Mouse (Mus musculus) ES-E14 (cell line): ENCODE data around the gene Gm9821. TPM values are rescaled to one million over a fixed set of nuclear protein-coding genes. Genes with fewer than 3 reads are reported as not detected.

Source experiments
- DNase-seq: peaks from one replicate; pipeline ENCODE4 v3.0.0-alpha.2; 2013; ENCODE audit warnings: low read depth, low spot score
- H3K27ac ChIP-seq: 2 replicates; pipeline ENCODE4 v1.5.1; 2012; ENCODE audit warnings: low read depth, mild to moderate bottlenecking, low read length, moderate library complexity, mixed read lengths; ENCODE audit not compliant: poor library complexity, insufficient read depth, severe bottlenecking
- H3K36me3 ChIP-seq: 2 replicates; pipeline ENCODE4 v1.6.1; 2012; ENCODE audit warnings: mild to moderate bottlenecking, low read length, moderate library complexity, mixed read lengths; ENCODE audit not compliant: control insufficient read depth, poor library complexity, insufficient read depth, severe bottlenecking
- H3K4me1 ChIP-seq, 2 experiments: fragments of 150-350 bp in 1 of 2; sonication (generic) in 1 of 2; 2 replicates each; pipeline ENCODE4 v1.6.1; 2012; ENCODE audit warnings: low read length in 2 of 2, mild to moderate bottlenecking in 1 of 2, mixed read lengths in 1 of 2; ENCODE audit not compliant: control insufficient read depth in 2 of 2, insufficient read depth in 2 of 2, poor library complexity in 1 of 2
- H3K4me3 ChIP-seq, 2 experiments: fragments of 150-350 bp in 1 of 2; sonication (generic) in 1 of 2; 2 replicates each; pipeline ENCODE4 v1.5.1; 2012; ENCODE audit warnings: low read length in 2 of 2, low read depth in 1 of 2, mild to moderate bottlenecking in 1 of 2, mixed read lengths in 1 of 2; ENCODE audit not compliant: insufficient read depth in 1 of 2, poor library complexity in 1 of 2, severe bottlenecking in 1 of 2
- H3K9ac ChIP-seq: 2 replicates; pipeline ENCODE4 v1.6.1; 2012; ENCODE audit warnings: low read depth, mild to moderate bottlenecking, low read length, mixed read lengths; ENCODE audit not compliant: poor library complexity, insufficient read depth, severe bottlenecking
- H3K9me3 ChIP-seq: fragments of 150-350 bp; sonication (generic); 2 replicates; pipeline ENCODE4 v1.6.1; 2012; ENCODE audit warnings: low read depth, mild to moderate bottlenecking, low read length; ENCODE audit not compliant: control insufficient read depth, insufficient read depth
- CHD2 ChIP-seq: IDR thresholded peaks from 2 replicates; pipeline ENCODE4 v1.6.1; 2014; ENCODE audit warnings: mild to moderate bottlenecking, low read depth, low read length, inconsistent platforms
- HCFC1 ChIP-seq: IDR thresholded peaks from 2 replicates; pipeline ENCODE4 v1.6.1; 2012; ENCODE audit warnings: low read length, inconsistent platforms, borderline replicate concordance; ENCODE audit not compliant: insufficient read depth
- MAFK ChIP-seq: IDR thresholded peaks from 2 replicates; pipeline ENCODE4 v1.6.1; 2014; ENCODE audit warnings: mild to moderate bottlenecking, low read depth, low read length, inconsistent platforms; ENCODE audit not compliant: insufficient read depth
- ZC3H11A ChIP-seq: IDR thresholded peaks from 2 replicates; pipeline ENCODE4 v1.6.1; 2012; ENCODE audit warnings: low read depth, mild to moderate bottlenecking, inconsistent platforms, low read length, borderline replicate concordance
- ZNF384 ChIP-seq: IDR thresholded peaks from 2 replicates; pipeline ENCODE4 v1.6.1; 2012; ENCODE audit warnings: low read depth, low read length, inconsistent platforms
- in situ Hi-C, 2 experiments: fragments of 600-800 bp; cut with MboI; formaldehyde crosslinking; loops; one replicate each; pipeline ENCODE4 v1.15.1; 2025; ENCODE audit warnings: low sequenced_read_pairs in 2 of 2, inconsistent platforms in 1 of 2; ENCODE audit not compliant: unreplicated experiment in 2 of 2
- total RNA-seq: library from RNA; depleted of rRNA; stranded (reverse); fragments of 300-350 nt; gene quantifications from 2 replicates; pipeline ENCODE4 v1.2.3, GENCODE M21; 2012

The Gm9821 gene
- total RNA-seq, 1 experiment: 0.18 TPM

DNA sequence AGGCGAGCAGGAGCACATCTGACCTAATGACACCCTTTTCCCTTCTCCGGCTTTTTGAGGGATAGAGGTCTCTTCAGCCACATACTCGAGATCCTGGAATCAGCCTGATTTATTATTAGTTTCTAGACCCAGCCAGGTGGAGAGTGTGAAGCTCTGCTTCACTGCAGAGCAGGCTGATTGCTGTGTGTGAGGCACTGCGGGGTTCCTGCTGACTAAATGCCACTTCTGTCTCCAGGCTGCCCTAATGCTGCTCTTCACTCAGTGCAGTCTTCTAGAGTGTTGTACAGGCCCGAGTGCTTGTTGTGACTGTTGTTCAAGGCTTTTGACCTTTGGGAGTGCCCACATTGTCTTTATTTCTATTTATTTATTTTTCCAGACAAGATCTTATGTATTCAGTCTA is 43.2 kb upstream of the Gm9821 start:
- H3K4me1 ChIP-seq: peaks cover 2% of the 10 kb centered on the region in 2 experiments; a peak in 2 of 4 replicates
- no peak overlapping the region for H3K4me3 ChIP-seq
- DNase-seq: no peak
- no peak overlapping the region for H3K9ac ChIP-seq
- no peak overlapping the region for H3K27ac ChIP-seq
- in situ Hi-C loops: no loop called here
- H3K36me3 ChIP-seq: peaks cover 8% of the 10 kb centered on the region; the same call in 1 of the 2 replicates
- TF ChIP-seq MAFK: no peak
- no peak for TF ChIP-seq ZNF384
- TF ChIP-seq ZC3H11A: no peak
- TF ChIP-seq HCFC1: no peak
- TF ChIP-seq CHD2: no peak
- no peaks in the 10 kb centered on the region for H3K9me3 ChIP-seq

DNA sequence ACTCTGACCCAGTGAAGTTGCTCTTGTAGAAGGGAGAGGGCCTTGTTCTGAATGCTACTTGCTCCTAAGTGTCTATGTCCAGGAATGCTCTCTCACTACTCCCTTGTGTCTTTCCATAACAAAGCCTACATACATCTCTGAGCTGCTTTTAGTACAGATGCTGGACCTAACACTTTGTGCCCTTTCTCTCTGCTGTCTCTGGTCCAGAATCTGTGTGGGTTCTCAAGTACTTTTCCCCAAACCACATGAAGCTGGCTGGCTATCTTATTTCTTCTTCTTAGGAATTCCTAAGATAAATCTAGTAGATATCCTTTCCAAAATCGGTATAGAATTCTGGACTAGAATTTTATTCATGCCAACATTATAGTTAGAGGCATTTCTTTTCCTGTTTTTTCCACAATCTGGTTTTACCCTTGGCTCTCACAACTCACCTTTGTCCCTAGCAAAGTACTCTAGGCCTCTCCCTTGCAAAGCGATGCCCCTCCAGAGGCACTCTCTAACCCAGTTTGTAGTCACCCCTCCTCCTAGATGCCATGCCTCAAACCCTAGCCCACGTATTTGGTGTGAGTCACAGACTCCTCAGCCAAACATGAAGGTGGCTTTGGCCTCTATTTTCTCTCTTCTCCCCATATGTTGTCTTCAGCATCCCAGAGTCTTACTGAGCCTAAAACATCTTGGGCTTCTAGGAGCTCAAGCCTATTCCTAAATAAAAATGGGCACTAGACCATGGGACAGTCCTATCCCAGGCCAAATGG is 42.2 kb upstream of the Gm9821 start:
- Histone ChIP-seq H3K27ac (no peak overlapping the region), H3K9me3 (no peaks in the 10 kb centered on the region), H3K36me3 (peaks cover 8% of the 10 kb centered on the region; the same call in 1 of the 2 replicates), H3K9ac (no peak overlapping the region), H3K4me1 (peaks cover 2% of the 10 kb centered on the region in 2 experiments; a peak in 2 of 4 replicates), H3K4me3 (no peak overlapping the region)
- in situ Hi-C loops: no loop called here
- DNase-seq: no peak
- no peak for TF ChIP-seq HCFC1
- no peak for TF ChIP-seq ZNF384
- no peak for TF ChIP-seq CHD2
- TF ChIP-seq ZC3H11A: no peak
- no peak for TF ChIP-seq MAFK

DNA sequence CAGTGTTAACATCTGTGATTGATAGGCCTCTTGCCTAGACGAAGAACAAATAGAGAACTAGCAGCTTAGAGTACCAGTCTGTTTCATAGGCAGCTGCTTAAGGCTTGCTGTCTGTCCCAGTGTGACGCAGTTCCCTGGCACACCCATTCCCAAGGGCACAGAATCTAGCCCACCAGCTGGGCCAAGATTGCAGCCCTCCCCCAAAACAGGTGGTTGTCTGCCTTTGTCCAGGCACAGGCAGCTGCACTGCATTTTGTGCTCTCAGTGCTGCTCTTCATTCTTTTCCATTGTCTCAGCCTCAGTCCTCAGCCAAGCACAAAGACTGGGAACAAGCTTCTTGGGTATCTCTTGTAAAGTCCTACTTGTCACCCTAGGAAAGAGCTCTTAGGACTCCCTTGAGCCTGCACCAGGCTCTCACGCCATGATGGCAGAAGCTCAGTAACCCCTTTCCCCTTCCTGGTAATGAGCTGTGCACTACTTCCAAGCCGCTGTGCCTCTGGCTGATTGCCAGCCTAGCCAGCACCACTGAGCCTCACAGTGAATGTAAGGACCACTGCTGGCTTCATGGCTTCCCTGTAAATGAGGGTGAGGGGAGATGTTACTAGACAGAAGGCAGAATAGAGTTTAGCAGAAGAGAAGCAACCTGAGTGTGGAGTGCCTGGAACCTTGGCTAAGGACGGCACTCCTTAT is 40.7 kb upstream of the Gm9821 start:
- DNase-seq: no peak
- H3K36me3 ChIP-seq: peaks cover 11% of the 10 kb centered on the region
- in situ Hi-C loops: no loop called here
- H3K9me3 ChIP-seq: no peaks in the 10 kb centered on the region
- TF ChIP-seq ZNF384 (no peak), MAFK (no peak), HCFC1 (no peak), CHD2 (no peak), ZC3H11A (no peak)
- H3K4me1 ChIP-seq: peaks cover 2% of the 10 kb centered on the region in 2 experiments; a peak in 2 of 4 replicates
- H3K27ac ChIP-seq: no peak overlapping the region
- H3K9ac ChIP-seq: no peak overlapping the region
- no peak overlapping the region for H3K4me3 ChIP-seq

DNA sequence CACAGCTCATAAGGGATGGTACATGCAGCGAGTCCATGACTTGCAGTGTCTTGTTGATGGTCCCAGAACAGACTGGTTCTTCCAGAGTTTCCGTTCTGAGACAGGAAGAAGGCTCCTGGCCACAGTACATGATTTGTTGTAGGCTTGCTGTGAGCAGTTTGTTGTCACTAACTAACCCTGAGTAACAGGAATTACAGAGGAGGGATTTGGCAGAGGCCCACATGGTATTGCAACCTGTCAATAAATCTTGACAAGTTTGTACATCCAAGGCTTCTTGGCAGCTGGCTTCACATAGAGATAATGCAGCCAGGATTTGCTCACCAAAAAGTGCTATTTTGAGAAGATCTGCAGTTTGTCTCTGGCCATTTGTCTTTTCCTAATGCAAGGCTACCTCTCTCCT is 39.4 kb upstream of the Gm9821 start:
- Histone ChIP-seq H3K9me3 (no peaks in the 10 kb centered on the region), H3K4me1 (peaks cover 2% of the 10 kb centered on the region in 2 experiments; a peak in 2 of 4 replicates), H3K27ac (no peak overlapping the region), H3K4me3 (no peak overlapping the region), H3K9ac (no peak overlapping the region), H3K36me3 (peaks cover 16% of the 10 kb centered on the region)
- in situ Hi-C loops: no loop called here
- no peak for DNase-seq
- TF ChIP-seq ZNF384: no peak
- TF ChIP-seq ZC3H11A: no peak
- no peak for TF ChIP-seq HCFC1
- no peak for TF ChIP-seq CHD2
- TF ChIP-seq MAFK: no peak
